Mouse (Mus musculus) brown adipose tissue, adult 24 weeks (tissue): ENCODE data around the gene Ttc23. TPM values are rescaled to one million over a fixed set of nuclear protein-coding genes. Genes with fewer than 3 reads are reported as not detected.

Experiments
- H3K27ac ChIP-seq: fragments of 200-500 bp; replicated peaks from 2 replicates; pipeline ENCODE4 v1.5.1; 2012; ENCODE audit warnings: low read depth, mild to moderate bottlenecking, low read length
- H3K4me1 ChIP-seq: fragments of 200-500 bp; 2 replicates; pipeline ENCODE4 v1.6.1; 2012; ENCODE audit warnings: low read length, mixed read lengths; ENCODE audit not compliant: control insufficient read depth, insufficient read depth, insufficient read length
- H3K4me3 ChIP-seq: fragments of 200-500 bp; 2 replicates; pipeline ENCODE4 v1.5.1; 2012; ENCODE audit warnings: low read depth, mild to moderate bottlenecking, low read length, moderate library complexity; ENCODE audit not compliant: insufficient read depth
- polyA plus RNA-seq: library from polyadenylated mRNA; stranded (reverse); fragments of >200 nt; gene quantifications from 2 replicates; pipeline ENCODE4 v1.2.4, GENCODE M21; 2012; ENCODE audit not compliant: missing spikeins, insufficient read depth, insufficient read length

The Ttc23 gene
- polyA plus RNA-seq, 1 experiment = 16.1 TPM

DNA sequence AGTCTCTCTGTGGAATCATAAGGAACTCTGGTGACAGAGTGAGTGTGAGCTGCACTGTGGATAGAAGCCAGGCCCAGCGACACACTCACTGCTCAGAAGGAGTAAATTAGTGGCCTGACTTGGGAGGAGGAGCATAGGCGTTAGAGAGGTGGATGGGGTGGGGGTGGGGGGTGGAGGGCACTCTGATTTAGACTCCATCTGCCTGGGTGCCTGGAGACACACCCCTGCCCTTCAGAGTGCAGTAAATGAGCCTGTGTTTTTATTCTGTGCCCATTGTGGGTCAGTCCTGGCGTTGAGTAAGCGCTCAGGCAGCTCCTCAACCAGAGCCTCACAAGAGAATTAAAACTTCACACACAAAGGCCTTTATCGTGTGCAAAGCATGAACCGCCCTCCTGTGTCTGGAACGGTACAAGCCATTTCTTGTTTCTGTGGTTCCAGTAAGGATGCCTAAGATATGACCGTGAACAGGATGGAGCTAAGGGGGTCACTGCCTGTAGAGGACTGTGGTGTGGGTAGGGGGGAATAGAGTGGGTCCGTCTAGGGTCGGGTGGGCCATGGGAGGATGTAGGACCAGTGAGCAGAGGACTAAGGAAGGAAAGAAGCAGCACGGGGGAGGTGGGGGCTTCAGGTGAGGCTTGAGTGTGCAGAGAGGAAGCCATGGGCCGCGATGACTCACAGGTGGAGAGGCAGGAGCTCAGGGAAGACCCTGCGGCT, 16.9 kb downstream of the Ttc23 start:
- Histone ChIP-seq H3K4me3 (no peak overlapping the region), H3K4me1 (no peaks in the 10 kb centered on the region), H3K27ac (no peak overlapping the region)

DNA sequence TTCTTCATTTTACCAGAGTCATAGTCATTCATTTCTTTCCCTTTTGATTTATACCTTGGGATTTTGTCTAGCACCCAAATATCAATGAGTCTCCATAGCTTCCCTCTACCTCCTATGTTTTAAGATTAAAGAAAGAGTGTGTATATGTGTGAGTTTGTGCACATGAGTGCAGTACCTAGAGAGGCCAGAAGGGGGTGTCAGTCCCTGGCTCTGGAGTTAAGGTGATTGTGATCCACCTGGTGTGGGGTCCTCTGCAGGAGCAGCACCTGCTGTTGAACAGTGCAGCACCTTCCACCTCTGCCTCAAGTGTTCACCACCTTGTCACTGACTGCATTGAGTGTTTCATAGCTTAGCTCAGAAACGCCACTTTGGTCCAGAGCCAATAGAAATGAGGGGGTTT, 23.8 kb downstream of the Ttc23 start:
- Histone ChIP-seq H3K4me3 (no peak overlapping the region), H3K4me1 (no peaks in the 10 kb centered on the region), H3K27ac (no peak overlapping the region)

DNA sequence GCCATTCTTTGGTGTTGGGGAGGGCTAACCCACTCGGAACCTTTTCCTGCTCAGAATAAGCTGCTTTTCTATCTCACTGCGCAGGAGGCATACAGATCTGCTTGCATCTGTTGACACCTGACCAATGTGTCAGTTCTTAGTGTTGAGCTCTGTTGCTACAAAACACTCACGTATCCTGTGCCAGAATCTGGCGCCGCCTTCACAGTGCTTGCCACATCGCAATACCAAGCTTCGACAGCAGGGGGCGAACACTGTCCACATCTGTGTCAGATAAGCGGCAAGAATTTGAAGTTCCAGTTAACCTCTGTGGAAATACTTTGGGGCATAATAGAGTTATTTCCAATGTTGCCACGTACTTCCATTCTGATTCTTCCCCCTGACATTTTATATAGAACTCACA, 25.4 kb downstream of the Ttc23 start:
- no peak overlapping the region for H3K4me3 ChIP-seq

DNA sequence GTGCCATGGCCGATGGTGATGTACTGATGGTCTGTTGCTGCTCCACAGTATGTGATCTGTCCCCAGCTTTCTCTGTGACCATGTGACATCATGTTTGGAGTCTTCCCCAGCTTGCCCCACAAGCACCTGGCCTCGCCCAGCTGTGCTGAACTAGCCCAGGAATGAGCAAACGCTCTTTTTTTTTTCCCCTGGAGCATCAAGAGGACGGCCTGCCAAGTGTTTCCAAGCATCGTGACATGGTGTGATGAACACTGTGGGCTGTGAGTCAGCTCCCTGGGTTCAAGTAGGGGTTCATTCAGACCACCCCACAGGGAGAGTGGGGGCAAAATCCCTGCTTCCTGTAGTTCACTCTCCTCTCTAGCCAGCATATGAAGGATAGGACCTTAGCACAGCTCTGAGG, 26.4 kb downstream of the Ttc23 start:
- H3K4me1 ChIP-seq = no peaks in the 10 kb centered on the region
- H3K27ac ChIP-seq = no peak overlapping the region
- no peak overlapping the region for H3K4me3 ChIP-seq

More for the DNA sequence above, 25.4 kb downstream of the Ttc23 start:
- Histone ChIP-seq H3K27ac (no peak overlapping the region), H3K4me1 (no peaks in the 10 kb centered on the region)

DNA sequence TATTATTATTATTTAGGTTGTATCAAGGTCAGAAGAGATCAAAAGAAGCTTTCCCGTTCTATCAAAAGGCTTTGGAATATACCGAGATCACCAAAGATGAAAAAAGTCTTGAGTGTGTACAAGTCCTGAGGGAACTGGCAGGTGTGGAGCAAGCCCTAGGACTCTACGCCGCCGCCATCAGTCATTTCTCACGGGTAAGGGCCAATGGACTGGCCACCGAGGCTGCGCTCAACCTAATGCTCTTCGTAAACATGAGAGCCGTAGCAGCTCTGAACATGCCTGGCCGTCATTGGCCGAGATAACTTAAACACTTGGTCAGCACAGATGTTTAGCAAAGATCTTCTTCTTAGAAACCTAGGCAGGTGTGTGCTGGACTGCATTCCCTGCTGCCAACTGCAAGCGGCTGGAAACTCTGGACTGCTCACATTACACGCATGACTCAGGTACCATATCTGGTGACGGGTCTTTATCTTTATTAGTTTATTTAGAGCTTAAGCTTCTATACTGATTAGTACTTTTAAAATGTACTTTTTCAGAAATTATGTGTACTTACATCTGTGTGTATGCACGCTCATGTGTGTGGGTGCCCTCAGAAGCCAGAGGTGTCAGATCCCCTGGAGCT, 31.8 kb downstream of the Ttc23 start:
- Histone ChIP-seq H3K4me3 (no peak overlapping the region), H3K4me1 (no peaks in the 10 kb centered on the region), H3K27ac (no peak overlapping the region)

DNA sequence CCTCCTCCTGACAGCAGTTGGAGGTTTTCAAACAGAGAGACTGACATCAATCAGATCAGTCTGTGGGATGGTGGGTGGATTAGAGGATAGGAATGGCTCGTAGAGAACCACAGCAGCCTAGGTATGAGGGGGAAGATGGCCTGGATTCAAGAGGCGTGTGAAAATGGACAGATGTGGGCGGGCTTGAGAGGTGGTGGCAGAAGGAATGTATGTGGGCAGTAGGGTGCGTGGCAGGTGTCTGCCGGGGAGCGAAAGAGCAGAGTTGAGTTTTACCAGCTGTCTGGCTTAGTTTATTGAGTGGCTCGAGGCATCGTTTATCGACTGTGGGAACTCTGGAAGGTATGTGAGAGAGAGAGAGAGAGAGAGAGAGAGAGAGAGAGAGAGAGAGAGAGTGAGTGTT, 33.9 kb downstream of the Ttc23 start:
- Histone ChIP-seq H3K4me1 (no peaks in the 10 kb centered on the region), H3K27ac (no peak overlapping the region), H3K4me3 (no peak overlapping the region)

DNA sequence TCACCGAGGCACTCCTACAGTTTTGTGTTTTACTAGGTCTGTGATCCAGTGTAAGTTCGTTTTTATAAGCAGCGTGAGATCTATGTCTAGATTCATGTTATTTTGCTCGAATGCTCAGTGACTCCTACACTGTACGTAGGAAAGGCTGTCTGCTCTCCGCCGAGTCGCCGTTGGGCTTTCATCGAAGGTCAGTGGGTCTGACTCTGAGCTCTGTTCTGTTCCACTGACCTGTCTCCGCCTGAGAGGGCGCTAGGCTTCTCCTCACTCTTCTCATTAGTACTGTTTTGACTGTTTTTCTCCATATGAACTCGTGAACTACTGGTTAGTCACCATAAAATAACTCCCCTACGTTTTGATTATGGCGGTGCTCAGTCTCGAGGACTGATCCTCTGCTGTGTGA, 35.8 kb downstream of the Ttc23 start:
- Histone ChIP-seq H3K27ac (no peak overlapping the region), H3K4me1 (no peaks in the 10 kb centered on the region), H3K4me3 (no peak overlapping the region)

DNA sequence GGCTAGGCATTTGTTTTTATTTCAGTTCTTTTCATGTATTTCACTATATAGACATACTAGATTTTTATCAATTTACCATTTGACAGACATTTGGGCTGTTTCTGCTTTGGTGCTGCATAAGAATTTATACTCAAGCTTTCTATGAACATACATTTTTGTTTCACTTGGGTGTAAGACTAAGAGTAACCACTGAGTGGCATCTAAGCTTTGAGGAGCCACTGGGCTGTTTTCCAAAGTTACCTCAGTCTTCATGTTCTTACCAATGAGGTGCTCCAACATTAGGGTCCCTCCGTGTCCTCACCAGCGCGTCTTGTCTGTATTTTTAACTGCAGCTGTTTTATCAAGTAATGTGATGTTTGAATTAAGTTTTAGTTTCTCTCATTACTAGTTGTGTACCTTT, 39.3 kb downstream of the Ttc23 start:
- Histone ChIP-seq H3K4me1 (no peaks in the 10 kb centered on the region; the same call in 1 of the 2 replicates), H3K4me3 (no peak overlapping the region), H3K27ac (no peak overlapping the region)

DNA sequence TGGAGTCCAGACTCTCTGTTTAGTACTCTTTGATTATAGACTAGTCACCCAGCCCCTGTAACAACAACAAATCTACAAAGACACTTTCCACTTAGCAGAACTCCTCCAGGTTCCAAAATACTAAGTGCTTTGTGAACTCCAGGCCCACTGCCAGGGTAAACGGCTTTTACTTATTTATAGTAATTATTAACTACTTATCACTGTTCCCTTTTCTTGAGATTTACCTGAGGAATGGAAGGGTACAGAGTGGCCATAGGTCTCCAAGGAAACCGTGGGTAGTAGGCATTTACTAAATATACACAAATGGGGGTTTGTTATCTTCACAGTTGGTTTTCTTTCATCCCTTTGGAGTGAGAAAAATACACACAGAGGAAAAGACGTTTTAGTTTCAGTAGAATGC, 41.1 kb downstream of the Ttc23 start:
- Histone ChIP-seq H3K4me1 (peaks cover 2% of the 10 kb centered on the region; the same call in 1 of the 2 replicates), H3K4me3 (no peak overlapping the region), H3K27ac (no peak overlapping the region)

DNA sequence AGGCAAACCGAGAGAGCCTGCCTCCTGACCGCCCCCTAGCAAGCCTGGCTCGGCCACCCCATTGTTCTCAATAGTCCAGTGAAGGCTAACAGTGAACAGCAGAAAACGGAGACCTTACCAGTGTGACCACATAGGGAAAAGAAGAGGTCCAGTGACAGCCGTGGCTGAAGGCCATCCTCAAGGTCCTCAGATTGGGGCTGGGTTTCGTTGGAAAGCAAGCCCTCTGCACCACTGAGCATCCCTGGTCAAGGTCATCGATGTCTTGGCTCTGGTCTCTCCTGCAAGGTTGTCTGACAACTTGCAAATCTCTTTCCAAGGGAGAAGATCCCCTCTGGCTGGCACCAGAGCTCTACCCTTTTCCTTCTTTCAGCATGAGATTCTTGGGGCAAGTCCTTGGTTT, 42.6 kb downstream of the Ttc23 start:
- H3K4me3 ChIP-seq = no peak overlapping the region
- H3K27ac ChIP-seq = no peak overlapping the region
- H3K4me1 ChIP-seq = peaks cover 2% of the 10 kb centered on the region; the same call in 1 of the 2 replicates

DNA sequence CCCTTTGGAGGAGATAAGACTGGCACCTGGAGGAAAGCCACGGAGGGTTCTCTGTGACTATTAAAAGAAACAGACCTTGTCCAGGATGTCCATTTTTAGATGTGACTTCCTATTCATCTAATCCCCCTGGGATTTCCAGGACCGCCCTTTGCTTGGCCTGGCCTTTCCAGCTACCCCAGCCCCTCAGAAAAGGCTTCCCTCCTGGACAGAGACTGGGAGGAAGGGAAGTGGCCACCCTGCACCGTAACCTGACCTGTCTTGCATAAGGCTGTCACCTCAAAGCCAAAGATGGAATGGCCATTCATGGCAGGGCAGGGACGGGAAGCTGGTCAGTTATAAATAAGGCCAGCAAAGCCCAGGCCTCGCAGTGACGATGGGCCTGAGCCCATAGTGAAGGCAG, 43.8 kb downstream of the Ttc23 start:
- H3K27ac ChIP-seq = no peak overlapping the region
- H3K4me3 ChIP-seq = no peak overlapping the region
- H3K4me1 ChIP-seq = peaks cover 2% of the 10 kb centered on the region; the same call in 1 of the 2 replicates

DNA sequence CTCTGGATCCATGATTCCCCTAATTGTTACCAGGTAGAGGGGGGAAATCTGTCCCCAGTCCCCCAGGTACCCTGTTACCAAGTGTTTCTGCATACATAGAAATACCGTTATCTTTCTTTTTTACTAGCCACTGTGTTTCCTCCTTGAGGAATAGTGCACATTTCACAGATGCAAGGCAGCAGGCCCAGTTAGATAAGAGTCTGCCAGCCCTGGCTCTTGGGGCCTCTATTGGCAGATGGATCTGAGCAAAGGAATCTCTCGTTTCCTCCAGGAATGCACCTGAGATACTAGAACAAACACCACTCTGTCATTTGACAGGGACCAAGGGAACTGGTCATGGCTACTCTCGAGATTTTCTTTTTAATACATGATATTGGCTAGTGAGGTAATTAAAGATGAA, 44.9 kb downstream of the Ttc23 start:
- H3K4me1 ChIP-seq = peaks cover 2% of the 10 kb centered on the region; the same call in 1 of the 2 replicates
- H3K4me3 ChIP-seq = no peak overlapping the region
- no peak overlapping the region for H3K27ac ChIP-seq

DNA sequence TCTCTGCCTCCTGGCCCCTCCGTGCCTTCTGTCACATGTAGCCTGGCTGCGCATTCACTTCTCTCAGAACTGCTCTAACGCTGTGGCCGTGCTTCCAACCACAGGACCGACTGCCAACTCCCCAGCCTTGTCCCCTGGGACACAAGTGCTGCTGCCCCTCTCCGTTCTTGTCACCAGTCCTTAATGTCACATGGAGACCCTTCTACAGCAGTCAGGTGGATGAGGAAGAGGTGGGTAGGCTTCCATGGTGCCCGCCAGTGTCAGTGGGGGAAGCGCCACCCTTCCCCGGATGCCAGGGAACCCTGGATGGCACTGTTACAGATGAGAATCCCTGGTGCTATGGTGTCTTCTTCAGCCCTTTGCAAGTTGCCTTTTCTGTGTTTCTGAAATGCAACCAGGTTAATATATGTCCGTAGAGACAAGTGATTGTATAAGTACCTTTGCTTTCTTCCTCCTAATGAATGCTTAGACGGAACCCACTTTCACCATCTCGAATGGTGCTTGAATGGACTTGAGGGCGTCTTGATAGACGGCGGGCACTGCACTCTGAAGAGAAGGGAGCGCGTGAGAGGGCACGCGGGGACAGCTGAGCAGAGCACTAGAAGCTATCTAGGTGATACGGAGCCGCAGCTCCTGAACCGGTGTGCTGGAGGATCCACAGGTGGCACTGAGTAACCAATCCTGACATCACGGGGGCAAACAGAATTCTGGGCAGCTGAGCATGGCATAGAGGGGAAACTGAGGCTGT, 45.8 kb downstream of the Ttc23 start:
- H3K27ac ChIP-seq = no peak overlapping the region
- no peak overlapping the region for H3K4me3 ChIP-seq
- peaks cover 2% of the 10 kb centered on the region; the same call in 1 of the 2 replicates for H3K4me1 ChIP-seq

DNA sequence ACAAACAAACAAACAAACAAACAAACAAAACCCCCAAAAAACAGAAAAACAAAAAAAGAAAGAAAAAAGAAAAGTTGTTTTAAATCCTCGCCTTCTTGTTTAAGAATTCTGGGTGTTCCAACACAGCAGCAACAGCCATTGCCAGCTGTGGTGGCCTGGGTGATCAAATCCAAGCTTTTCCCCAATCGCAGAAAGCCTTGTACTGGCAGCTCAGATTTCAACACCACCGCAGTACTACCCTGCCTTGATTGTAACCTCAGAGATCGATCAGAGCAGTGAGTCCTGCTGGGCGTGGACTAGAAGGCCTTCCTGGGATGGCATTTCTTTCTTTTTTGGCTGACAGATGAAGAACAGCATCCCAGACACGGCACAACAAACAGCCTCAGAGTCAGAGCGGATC, 48.7 kb downstream of the Ttc23 start:
- H3K4me1 ChIP-seq = peaks cover 2% of the 10 kb centered on the region; the same call in 1 of the 2 replicates
- no peak overlapping the region for H3K27ac ChIP-seq
- H3K4me3 ChIP-seq = no peak overlapping the region

DNA sequence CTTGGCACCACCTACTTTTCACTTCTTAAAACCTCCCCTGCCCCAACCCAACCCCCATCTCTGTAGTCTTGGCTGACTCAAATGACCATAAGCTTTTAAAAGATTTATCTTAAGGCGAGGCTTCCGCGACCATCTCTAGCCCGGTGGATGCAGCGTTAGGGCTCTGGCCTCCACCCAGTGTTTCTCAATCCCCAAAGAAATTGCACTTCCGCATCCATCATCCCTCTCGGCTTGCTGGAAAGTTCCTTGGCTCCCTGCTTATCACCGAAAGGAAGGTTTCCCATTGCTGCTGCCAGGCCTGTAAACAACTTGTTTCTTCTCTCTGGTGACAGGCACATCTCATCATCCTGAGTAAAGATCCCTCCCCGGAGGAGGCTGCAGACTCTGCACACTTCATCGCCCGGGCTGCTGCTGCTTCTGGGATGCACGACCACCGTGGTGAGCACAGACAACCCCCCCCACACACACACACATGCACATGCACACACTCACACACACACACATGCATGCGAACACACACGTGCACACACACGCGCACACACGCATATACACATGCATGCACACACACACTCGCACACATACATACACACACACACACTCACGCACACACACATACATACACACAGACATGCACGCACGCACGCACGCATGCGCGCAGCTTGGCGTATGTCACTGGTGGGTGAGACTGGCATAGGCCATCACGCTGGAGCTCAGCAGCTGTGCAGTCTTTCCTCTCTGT, 50.9 kb downstream of the Ttc23 start:
- H3K4me3 ChIP-seq = no peak overlapping the region

More for the DNA sequence above, 50.9 kb downstream of the Ttc23 start:
- Histone ChIP-seq H3K27ac (no peak overlapping the region), H3K4me1 (no peaks in the 10 kb centered on the region)
